Mouse (Mus musculus) hindbrain, postnatal 0 days (tissue): ENCODE data around the gene Rtkn2. TPM values are rescaled to one million over a fixed set of nuclear protein-coding genes. Genes with fewer than 3 reads are reported as not detected.

Source experiments
- ATAC-seq: fragments of 200-750 bp; cut with Nextera tagmentation; 2 replicates; pipeline ENCODE4 v1.8.0; 2017; ENCODE audit warnings: mild to moderate bottlenecking, moderate TSS enrichment, moderate library complexity
- DNase-seq: peaks from one replicate; pipeline ENCODE4 v3.0.0-alpha.2; 2015; ENCODE audit warnings: low spot score
- H3K27ac ChIP-seq: fragments of 300-500 bp; sonication (generic); 2 replicates; pipeline ENCODE4 v1.5.1; 2014; ENCODE audit warnings: mild to moderate bottlenecking
- H3K27me3 ChIP-seq: fragments of 300-500 bp; sonication (generic); 2 replicates; pipeline ENCODE4 v1.6.1; 2014; ENCODE audit warnings: low read length, mixed read lengths; ENCODE audit not compliant: insufficient read depth
- H3K36me3 ChIP-seq: fragments of 300-500 bp; sonication (generic); 2 replicates; pipeline ENCODE4 v1.6.1; 2014; ENCODE audit warnings: low read length, mixed read lengths; ENCODE audit not compliant: insufficient read depth
- H3K4me1 ChIP-seq: fragments of 300-500 bp; sonication (generic); 2 replicates; pipeline ENCODE4 v1.6.1; 2014; ENCODE audit warnings: antibody characterized with exemption, low read length, mixed read lengths; ENCODE audit not compliant: insufficient read depth
- H3K4me2 ChIP-seq: fragments of 300-500 bp; sonication (generic); 2 replicates; pipeline ENCODE4 v1.6.1; 2014; ENCODE audit warnings: low read depth, mild to moderate bottlenecking, low read length, moderate library complexity, mixed read lengths
- H3K4me3 ChIP-seq: fragments of 300-500 bp; sonication (generic); 2 replicates; pipeline ENCODE4 v1.5.1; 2014; ENCODE audit warnings: low read length
- H3K9ac ChIP-seq: fragments of 300-500 bp; sonication (generic); replicated peaks from 2 replicates; pipeline ENCODE4 v1.6.1; 2014; ENCODE audit warnings: mild to moderate bottlenecking, low read length, moderate library complexity, mixed read lengths
- H3K9me3 ChIP-seq: fragments of 300-500 bp; sonication (generic); 2 replicates; pipeline ENCODE4 v1.6.1; 2016; ENCODE audit warnings: low read length, mixed read lengths
- CTCF ChIP-seq: IDR thresholded peaks from 2 replicates; pipeline ENCODE4 v1.5.1; 2016; ENCODE audit warnings: antibody characterized with exemption, control low read depth, low read depth
- WGBS: fragments of 180-500 bp; shearing (Covaris S2); extraction: QIAGEN DNeasy Blood & Tissue Kit; methylation state at CpG from one replicate; pipeline ENCODE4 v1.1.7; 2014; 5-methylcytosine and 5-hydroxymethylcytosine counted together
- polyA plus RNA-seq: library from polyadenylated mRNA; unstranded; fragments of >200 nt; fragmentation: Nextera tagmentation; extraction: Ambion mirVana; gene quantifications from 2 replicates; pipeline ENCODE4 v1.2.1, GENCODE M21; 2015
- total RNA-seq: library from RNA; depleted of rRNA; stranded (reverse); fragments of >200 nt; gene quantifications from 2 replicates; pipeline ENCODE4 v1.2.3, GENCODE M21; 2014

Rtkn2 gene
- total and polyA plus RNA-seq, 2 experiments from 2014 or later, result 5.4 to 6.4 TPM

DNA sequence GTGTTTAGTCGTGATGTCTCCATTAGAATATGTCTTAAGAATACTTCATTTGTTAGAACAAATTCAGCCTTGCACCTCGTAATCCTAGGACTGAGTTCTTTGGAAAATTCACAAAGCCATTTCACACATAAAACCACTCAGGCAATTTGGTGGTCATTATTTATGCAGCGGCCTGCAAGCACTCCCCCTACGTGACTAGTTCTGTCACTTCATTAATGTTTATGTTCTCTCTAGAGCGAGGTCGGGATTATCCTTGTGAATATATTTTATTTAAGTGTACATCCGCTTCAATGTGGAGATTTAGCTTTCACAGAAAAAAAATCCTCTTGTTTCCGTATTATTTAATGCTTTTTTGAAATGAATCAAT, 81.9 kb downstream of the Rtkn2 start:
- Histone ChIP-seq H3K9me3 (no peaks in the 10 kb centered on the region), H3K36me3 (no peaks in the 10 kb centered on the region), H3K27ac (peak overlapping the region; percentile 21; the same call in 1 of the 2 replicates), H3K4me2 (0 out of 2 replicates have a peak overlapping the region, but pooled peaks have one; percentile 11), H3K4me1 (peaks cover 15% of the 10 kb centered on the region), H3K4me3 (no peak overlapping the region), H3K27me3 (no peaks in the 10 kb centered on the region), H3K9ac (no peak overlapping the region)
- peak; percentile 14 for DNase-seq
- TF ChIP-seq CTCF, result no peak
- no peak for ATAC-seq
- 42% methylated on average over 8 of the region's 8 CpGs for WGBS

DNA sequence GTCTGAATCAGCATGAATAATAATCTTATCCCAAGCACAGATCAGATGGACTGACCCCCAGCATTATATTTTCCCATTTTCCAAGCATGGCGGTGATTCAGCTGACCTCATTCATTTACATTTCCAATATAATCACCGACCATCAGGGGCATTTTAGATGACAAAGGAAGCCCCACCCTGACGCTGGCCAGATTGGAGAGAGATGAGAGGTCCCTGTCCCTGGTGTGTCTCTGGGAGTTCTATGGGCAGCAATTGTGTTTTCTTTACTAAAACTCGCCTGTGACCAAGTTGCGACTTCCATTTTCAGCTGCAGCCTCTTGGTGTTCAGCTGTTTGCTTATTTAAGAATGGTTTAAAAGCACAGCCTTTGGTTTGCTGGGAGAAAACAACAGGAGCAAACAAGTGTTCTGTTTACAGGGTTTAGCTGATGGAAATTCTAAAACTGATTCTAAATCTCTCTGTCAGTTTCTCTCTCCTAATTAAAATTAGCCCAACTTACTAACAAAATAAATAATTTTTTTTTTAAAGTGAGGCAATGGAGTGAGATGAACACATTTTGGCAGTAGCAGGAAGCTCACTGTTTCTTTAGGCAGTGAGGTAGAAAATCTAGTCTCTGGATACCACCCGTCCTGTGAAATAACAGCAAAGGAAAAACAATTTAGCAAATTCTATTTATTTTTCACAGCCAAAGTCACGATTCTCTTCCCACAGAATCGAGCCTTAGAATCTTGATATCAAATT, 84.6 kb downstream of the Rtkn2 start:
- Histone ChIP-seq H3K27me3 (no peaks in the 10 kb centered on the region), H3K9ac (0 out of 2 replicates have a peak overlapping the region, but pooled peaks have one; percentile 9), H3K27ac (peak overlapping the region; percentile 54), H3K4me1 (peaks cover 15% of the 10 kb centered on the region), H3K4me2 (peak overlapping the region; percentile 42), H3K4me3 (no peak overlapping the region), H3K36me3 (no peaks in the 10 kb centered on the region), H3K9me3 (no peaks in the 10 kb centered on the region)
- ATAC-seq (no peak), DNase-seq (peak; percentile 21)
- no peak for TF ChIP-seq CTCF
- WGBS, result 12% methylated on average over 8 of the region's 8 CpGs

DNA sequence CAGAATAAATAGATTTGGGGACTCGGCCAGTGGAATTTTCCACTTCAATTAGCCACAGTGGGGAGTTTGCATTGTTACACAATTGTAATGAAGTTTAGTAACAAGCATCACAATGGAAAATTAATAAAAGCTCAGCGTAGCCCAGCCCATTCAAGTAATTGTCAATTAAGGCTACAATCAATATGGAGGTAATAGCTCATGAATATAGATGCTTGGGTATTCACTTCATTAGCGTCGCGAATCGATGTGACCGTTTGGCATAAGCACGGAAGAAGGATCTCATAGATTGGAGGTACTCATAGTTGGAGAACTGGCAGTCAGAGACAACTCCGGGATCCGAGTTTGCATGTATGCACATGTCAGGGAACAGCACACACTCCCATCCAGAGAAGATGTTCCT, 85.2 kb downstream of the Rtkn2 start:
- no peak for ATAC-seq
- WGBS, result 21% methylated on average over 10 of the region's 10 CpGs
- Histone ChIP-seq H3K4me1 (peaks cover 15% of the 10 kb centered on the region), H3K9ac (no peak overlapping the region), H3K27me3 (no peaks in the 10 kb centered on the region), H3K4me3 (no peak overlapping the region), H3K9me3 (no peaks in the 10 kb centered on the region), H3K36me3 (no peaks in the 10 kb centered on the region), H3K4me2 (peak overlapping the region; percentile 42), H3K27ac (no peak overlapping the region)
- peak; percentile 37 for DNase-seq
- TF ChIP-seq CTCF, result no peak

DNA sequence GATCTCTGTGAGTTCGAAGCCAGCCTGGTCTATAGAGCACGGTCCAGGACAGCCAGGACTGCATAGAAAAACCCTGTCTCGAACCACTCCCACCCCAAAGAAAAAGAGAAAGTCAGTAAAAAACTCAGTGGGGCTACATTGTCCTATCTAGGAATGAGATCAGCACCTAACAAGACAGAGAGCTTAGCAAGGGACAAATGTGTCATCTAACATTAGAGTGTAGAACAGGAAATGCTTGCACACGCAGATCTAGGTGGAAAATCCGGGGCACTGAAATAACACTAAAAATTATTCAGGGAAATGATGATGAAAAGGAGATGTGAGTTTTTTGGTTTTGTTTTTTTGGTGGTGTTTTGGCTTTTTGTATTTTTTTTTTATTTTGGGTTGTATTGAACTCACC, 86.8 kb downstream of the Rtkn2 start:
- Histone ChIP-seq H3K9me3 (no peaks in the 10 kb centered on the region), H3K4me3 (no peak overlapping the region), H3K27ac (no peak overlapping the region), H3K9ac (no peak overlapping the region), H3K4me2 (no peak overlapping the region), H3K4me1 (peaks cover 12% of the 10 kb centered on the region), H3K36me3 (no peaks in the 10 kb centered on the region), H3K27me3 (no peaks in the 10 kb centered on the region)
- no peak for TF ChIP-seq CTCF
- ATAC-seq (no peak), DNase-seq (no peak)
- 96% methylated on average over 5 of the region's 5 CpGs for WGBS

DNA sequence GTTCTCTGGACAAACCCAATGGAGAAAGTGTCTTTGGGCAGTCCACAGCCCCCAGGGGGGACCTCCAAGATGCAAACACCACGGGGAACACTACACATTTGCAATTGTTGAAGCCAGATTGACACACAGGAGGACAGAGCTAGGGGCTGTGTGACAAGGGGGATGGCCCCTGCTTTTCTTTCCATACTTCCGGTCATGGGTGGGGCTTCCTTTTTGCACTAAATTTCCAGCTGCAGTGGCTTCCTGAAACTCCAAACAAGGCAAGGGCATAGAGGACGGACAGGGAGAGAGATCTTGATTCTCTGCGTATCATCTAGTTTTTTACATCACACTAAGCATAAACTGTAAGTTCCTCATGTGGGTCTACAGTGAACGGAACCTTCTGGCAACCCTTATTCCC, 88.6 kb downstream of the Rtkn2 start:
- H3K4me2 ChIP-seq, result no peak overlapping the region
- DNase-seq (no peak), ATAC-seq (no peak)
- peaks cover 11% of the 10 kb centered on the region; the same call in 1 of the 2 replicates for H3K4me1 ChIP-seq
- H3K27ac ChIP-seq, result no peak overlapping the region
- H3K36me3 ChIP-seq, result no peaks in the 10 kb centered on the region
- H3K27me3 ChIP-seq, result no peaks in the 10 kb centered on the region
- H3K9me3 ChIP-seq, result no peaks in the 10 kb centered on the region
- no peak for TF ChIP-seq CTCF
- no peak overlapping the region for H3K4me3 ChIP-seq
- WGBS, result 78% methylated on average over 5 of the region's 5 CpGs
- no peak overlapping the region for H3K9ac ChIP-seq

DNA sequence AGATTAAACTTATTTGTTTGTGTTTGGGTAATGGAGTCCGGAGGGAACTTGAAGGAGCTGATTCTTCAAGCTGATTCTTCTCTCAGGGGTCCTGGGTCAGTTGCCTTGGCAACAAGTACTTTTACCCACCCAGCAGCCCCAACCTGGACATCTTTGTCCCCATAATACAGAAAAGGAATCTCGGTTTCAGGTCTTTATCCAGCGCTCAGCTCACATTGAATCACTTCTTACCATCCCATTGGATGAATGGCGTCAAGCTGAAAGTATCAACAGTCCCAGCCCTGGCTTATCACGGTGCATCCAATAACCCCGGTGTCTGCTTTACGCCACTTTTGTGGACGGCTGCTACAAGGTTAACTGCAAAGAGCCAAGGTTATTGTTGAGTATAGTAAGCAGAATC, 89.1 kb downstream of the Rtkn2 start:
- H3K4me1 ChIP-seq, result peaks cover 11% of the 10 kb centered on the region; the same call in 1 of the 2 replicates
- ATAC-seq (no peak), DNase-seq (no peak)
- no peak overlapping the region for H3K27ac ChIP-seq
- H3K9me3 ChIP-seq, result no peaks in the 10 kb centered on the region
- H3K36me3 ChIP-seq, result no peaks in the 10 kb centered on the region
- no peak for TF ChIP-seq CTCF
- H3K4me2 ChIP-seq, result no peak overlapping the region
- no peak overlapping the region for H3K9ac ChIP-seq
- no peaks in the 10 kb centered on the region for H3K27me3 ChIP-seq
- WGBS, result 80% methylated on average over 8 of the region's 8 CpGs
- H3K4me3 ChIP-seq, result no peak overlapping the region

DNA sequence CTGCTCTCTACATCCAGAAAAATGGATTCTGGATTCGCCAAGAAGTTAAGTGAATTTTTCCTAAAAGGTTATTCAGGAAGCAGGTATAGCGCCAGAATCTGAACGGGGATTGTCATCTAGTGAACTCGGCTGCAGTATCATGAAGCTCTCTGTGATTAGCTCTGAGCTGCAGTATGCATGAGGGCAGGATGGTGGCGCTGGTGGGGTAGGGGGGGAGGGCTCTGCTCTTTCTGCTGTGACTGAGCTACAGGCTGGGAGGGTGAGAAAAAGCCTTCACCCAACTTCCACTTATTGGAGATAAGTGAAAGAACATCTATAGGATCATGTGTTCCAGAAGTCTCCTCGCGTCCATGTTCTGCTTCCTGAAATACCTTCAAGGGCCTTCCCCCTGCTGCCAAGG, 91.7 kb downstream of the Rtkn2 start:
- no peak overlapping the region for H3K27ac ChIP-seq
- ATAC-seq (no peak), DNase-seq (no peak)
- WGBS, result 85% methylated on average over 7 of the region's 7 CpGs
- H3K27me3 ChIP-seq, result no peaks in the 10 kb centered on the region
- H3K4me2 ChIP-seq, result no peak overlapping the region
- no peak overlapping the region for H3K4me3 ChIP-seq
- H3K9me3 ChIP-seq, result no peaks in the 10 kb centered on the region
- no peaks in the 10 kb centered on the region for H3K4me1 ChIP-seq
- no peaks in the 10 kb centered on the region for H3K36me3 ChIP-seq
- no peak overlapping the region for H3K9ac ChIP-seq
- TF ChIP-seq CTCF, result no peak
